ENCODE assay signal across 19 mouse cellular contexts in the genomic region with DNA sequence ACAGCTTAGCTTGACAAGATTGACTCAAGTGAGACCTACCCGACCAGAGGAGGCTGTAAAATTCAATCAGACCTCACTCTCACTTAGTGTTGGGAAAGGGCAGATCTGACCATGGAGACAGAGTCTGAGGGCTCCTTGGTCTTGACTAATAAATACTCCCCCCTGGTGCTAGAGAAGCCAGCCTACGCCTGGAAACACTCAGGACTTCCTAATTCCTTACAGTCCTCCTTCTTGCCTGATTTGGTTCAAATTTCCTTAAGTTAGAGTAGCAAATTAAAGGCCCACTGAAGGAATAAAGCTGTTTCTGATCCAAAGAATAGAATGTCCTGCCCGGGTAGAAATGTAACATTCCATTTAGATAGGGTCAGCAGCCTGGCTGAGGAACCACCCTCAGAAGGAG. TPM values are rescaled to one million over a fixed set of nuclear protein-coding genes. Genes with fewer than 3 reads are reported as not detected.
DNase-seq lines count a peak whose midpoint lies in the region; ATAC-seq and TF ChIP-seq lines count a peak whose summit lies in the region.
"Had no signal": no experiment of that assay in that cellular context is flagged by ENCODE, and none has a peak within 500 bp of the region (broad histone marks: within the 10 kb centered on the region; RNA-seq: fewer than 3 reads in every experiment).

No protein-coding gene starts in this region.

- 0 out of 2 replicates have a peak, but pooled peaks have one; percentile 41 for ATAC-seq in limb, embryonic 14.5 days (ENCODE audit: low FRiP score, low read depth)
- ATAC-seq: forebrain, embryonic 15.5 days; hindbrain, postnatal 0 days had no signal

- WGBS in embryonic facial prominence, embryonic 10.5 days, result 48% methylated on average over 3 of the region's 3 CpGs
- 16% methylated on average over 3 of the region's 3 CpGs for WGBS in limb, embryonic 14.5 days

- H3K9me3 ChIP-seq in embryonic facial prominence, embryonic 10.5 days, result no peaks in the 10 kb centered on the region
- no peaks in the 10 kb centered on the region for H3K9me3 ChIP-seq in limb, embryonic 14.5 days (ENCODE audit: control insufficient read depth, low read length)
- H3K9me3 ChIP-seq: forebrain, embryonic 10.5 days; forebrain, embryonic 15.5 days; heart, embryonic 12.5 days had no signal

- intact Hi-C loops in left cerebral cortex, postnatal 25 days (cut with DNase I), result no loop called here
- intact Hi-C loops in left cerebral cortex, postnatal 36 days (cut with DNase I), result no loop called here

- no peak overlapping the region; the same call in 1 of the 2 replicates for H3K27ac ChIP-seq in embryonic facial prominence, embryonic 10.5 days (replicated peaks)
- 0 out of 2 replicates have a peak overlapping the region, but pooled peaks have one; percentile 26 for H3K27ac ChIP-seq in limb, embryonic 14.5 days (replicated peaks; ENCODE audit: low read depth, low read length)
- H3K27ac ChIP-seq: forebrain, embryonic 10.5 days; forebrain, embryonic 15.5 days; gastrocnemius, adult 2 months; hindbrain, postnatal 0 days had no signal

- peak; percentile 44 for DNase-seq in 3T3-L1 (ENCODE audit: low read depth, low spot score)
- peak; percentile 16 for DNase-seq in embryonic facial prominence, embryonic 10.5 days (ENCODE audit: low spot score)
- peak; percentile 40 for DNase-seq in forelimb bud, embryonic 11.5 days (ENCODE audit: low read depth, low spot score)
- no peak for DNase-seq in limb, embryonic 14.5 days (ENCODE audit: low spot score)
- DNase-seq in left cerebral cortex, postnatal 25 days (ENCODE audit: low spot score in 2 of 2), result no peak
- DNase-seq in left cerebral cortex, postnatal 36 days (ENCODE audit: low spot score in 2 of 2), result no peak
- no peak for DNase-seq in left cerebral cortex, adult 8-10 months (ENCODE audit: low spot score in 2 of 2)
- DNase-seq: adrenal gland, adult 8-10 months; adrenal gland, postnatal 36 days; cerebellum, adult 2 months; cerebellum, postnatal 14 days; embryo, embryonic 11 days; gastrocnemius, adult 2 months; gastrocnemius, postnatal 25 days had no signal

- H3K27me3 ChIP-seq in embryonic facial prominence, embryonic 10.5 days (replicated peaks; ENCODE audit: low read depth, poor library complexity, severe bottlenecking), result no peaks in the 10 kb centered on the region
- H3K27me3 ChIP-seq in limb, embryonic 14.5 days (ENCODE audit: control insufficient read depth, insufficient read depth, low read length), result no peaks in the 10 kb centered on the region
- H3K27me3 ChIP-seq: forebrain, embryonic 15.5 days; heart, embryonic 12.5 days had no signal

- no peak overlapping the region for H3K9ac ChIP-seq in limb, embryonic 14.5 days (ENCODE audit: low read depth, low read length, severe bottlenecking)
- H3K9ac ChIP-seq: forebrain, embryonic 15.5 days; heart, embryonic 12.5 days had no signal

- no peak overlapping the region for H3K4me2 ChIP-seq in limb, embryonic 14.5 days (replicated peaks; ENCODE audit: low read depth, low read length, severe bottlenecking)
- H3K4me2 ChIP-seq: forebrain, embryonic 15.5 days; heart, embryonic 12.5 days had no signal

- no peak overlapping the region for H3K4me3 ChIP-seq in embryonic facial prominence, embryonic 10.5 days
- no peak overlapping the region for H3K4me3 ChIP-seq in limb, embryonic 14.5 days (replicated peaks; ENCODE audit: low read length)
- H3K4me3 ChIP-seq: erythroblast, embryonic 14.5 days; forebrain, embryonic 10.5 days; forebrain, embryonic 15.5 days; gastrocnemius, adult 2 months; heart, embryonic 12.5 days had no signal

- no peaks in the 10 kb centered on the region for H3K36me3 ChIP-seq in embryonic facial prominence, embryonic 10.5 days (replicated peaks)
- no peaks in the 10 kb centered on the region for H3K36me3 ChIP-seq in limb, embryonic 14.5 days (ENCODE audit: control insufficient read depth, insufficient read depth, low read length)
- H3K36me3 ChIP-seq: forebrain, embryonic 10.5 days; forebrain, embryonic 15.5 days; heart, embryonic 12.5 days had no signal

- TF ChIP-seq POLR2A in limb, embryonic 14.5 days (IDR thresholded peaks at IDR 0.05; ENCODE audit: borderline replicate concordance, extremely low read depth, insufficient read depth, insufficient read length), result no peak

- peaks cover 10% of the 10 kb centered on the region; the same call in 1 of the 2 replicates for H3K4me1 ChIP-seq in embryonic facial prominence, embryonic 10.5 days
- peaks cover 2% of the 10 kb centered on the region; the same call in 1 of the 2 replicates for H3K4me1 ChIP-seq in limb, embryonic 14.5 days (ENCODE audit: control insufficient read depth, insufficient read depth, low read length)
- H3K4me1 ChIP-seq: forebrain, embryonic 10.5 days; forebrain, embryonic 15.5 days; heart, embryonic 12.5 days had no signal

RNA-seq across cellular contexts. Expression of a gene that starts 10.6 kb away (rescaled TPM):
- 15.0 and 17.9 TPM in 2 replicates for polyA plus RNA-seq in embryonic facial prominence, embryonic 10.5 days (2016; fragmentation: Nextera tagmentation; extraction: Ambion mirVana)
- polyA plus RNA-seq in limb, embryonic 14.5 days (2012; rRNA removed), result 14.6 and 15.7 TPM in 2 replicates
- 18.2 and 19.5 TPM in 2 replicates for polyA plus RNA-seq in limb, embryonic 14.5 days (2014; fragmentation: Nextera tagmentation; extraction: Ambion mirVana)
- 10 to 100 TPM; 45.8 to 57.9 TPM for total RNA-seq in left cerebral cortex, postnatal 25 days (2021)
- total RNA-seq in left cerebral cortex, postnatal 36 days (2021), result 10 to 100 TPM; 44.2 to 53.5 TPM
- total RNA-seq in left cerebral cortex, adult 8-10 months (2022), result 10 to 100 TPM; 52.1 to 70.4 (median 58.5) TPM

RNA-seq across cellular contexts. Expression of a gene that starts 50.6 kb away (rescaled TPM):
- polyA plus RNA-seq in embryonic facial prominence, embryonic 10.5 days (2016; fragmentation: Nextera tagmentation; extraction: Ambion mirVana), result 46.5 and 55.4 TPM in 2 replicates
- polyA plus RNA-seq in limb, embryonic 14.5 days (2012; rRNA removed), result 22.2 and 23.4 TPM in 2 replicates
- polyA plus RNA-seq in limb, embryonic 14.5 days (2014; fragmentation: Nextera tagmentation; extraction: Ambion mirVana), result 41.3 and 41.6 TPM in 2 replicates
- 10 to 100 TPM; 36.9 to 39.1 TPM for total RNA-seq in left cerebral cortex, postnatal 25 days (2021)
- total RNA-seq in left cerebral cortex, postnatal 36 days (2021), result 10 to 100 TPM; 27.1 to 40.0 TPM
- 10 to 100 TPM; 35.3 to 39.1 (median 37.0) TPM for total RNA-seq in left cerebral cortex, adult 8-10 months (2022)

Comparison
In these comparisons a context has a peak if more than half of its experiments do, and no peak if none do; other contexts are left out.
1. DNase-seq: peak in 3T3-L1 (single experiment), embryonic facial prominence, embryonic 10.5 days (single experiment) and forelimb bud, embryonic 11.5 days (single experiment); none in limb, embryonic 14.5 days (single experiment), left cerebral cortex, postnatal 25 days (0 of 2), left cerebral cortex, postnatal 36 days (0 of 2) and left cerebral cortex, adult 8-10 months (0 of 2).